Mouse (Mus musculus): Measurements from ENCODE around the gene Rapgef1.

DNA sequence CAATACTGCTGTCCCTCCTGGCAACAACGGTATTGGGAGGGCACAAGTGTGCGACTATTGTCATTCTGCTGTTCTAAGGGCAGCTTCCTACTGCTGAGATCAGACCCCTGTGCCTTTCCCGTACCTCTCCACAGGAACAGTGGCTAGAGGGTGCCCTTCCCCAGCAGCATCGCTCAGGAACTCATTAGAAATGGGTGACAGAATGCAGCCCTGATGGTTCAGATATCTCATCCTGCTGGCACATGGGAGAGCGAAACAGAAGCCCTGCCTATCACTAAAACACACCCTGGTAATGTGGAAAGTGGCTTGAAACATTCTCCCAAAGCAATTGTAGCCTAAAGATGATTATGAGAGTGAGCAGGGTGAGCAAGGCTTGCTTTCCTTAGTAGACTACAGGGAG lies 15.0 kb downstream of the Rapgef1 start:
- no peak for TF ChIP-seq TAL1 (conservative IDR thresholded peaks at IDR 0.05; ENCODE audit: low read depth, low read length)
- TF ChIP-seq CTCF (IDR thresholded peaks at IDR 0.05; ENCODE audit: low read depth, low read length): no peak

All from G1E (cell line).